Mouse (Mus musculus) neural tube, embryonic 10.5 days (tissue): ENCODE measurements around the gene Mgl2.

Experiments used
- DNase-seq: peaks from one replicate; pipeline ENCODE4 v3.0.0-alpha.2; 2017; ENCODE audit warnings: low spot score; ENCODE audit errors: extremely low spot score

Gene Mgl2

DNA sequence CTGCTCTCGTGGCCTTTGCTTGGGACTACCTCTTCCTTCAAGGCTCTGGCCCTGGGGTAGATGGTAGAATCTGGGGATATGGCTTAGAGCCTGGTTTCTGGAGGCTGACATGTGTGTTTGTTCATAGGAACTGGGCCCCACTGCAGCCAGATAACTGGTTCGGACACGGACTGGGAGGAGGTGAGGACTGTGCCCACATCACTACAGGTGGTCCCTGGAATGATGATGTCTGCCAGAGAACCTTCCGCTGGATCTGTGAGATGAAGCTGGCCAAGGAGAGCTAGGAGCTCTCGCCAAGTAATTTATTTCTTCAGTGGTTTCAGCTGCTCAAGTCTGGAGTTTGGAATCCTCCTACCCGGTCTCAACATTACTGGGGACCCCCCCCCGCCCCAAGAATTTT is 40.2 kb downstream of the Mgl2 start:
- DNase-seq: no peak

DNA sequence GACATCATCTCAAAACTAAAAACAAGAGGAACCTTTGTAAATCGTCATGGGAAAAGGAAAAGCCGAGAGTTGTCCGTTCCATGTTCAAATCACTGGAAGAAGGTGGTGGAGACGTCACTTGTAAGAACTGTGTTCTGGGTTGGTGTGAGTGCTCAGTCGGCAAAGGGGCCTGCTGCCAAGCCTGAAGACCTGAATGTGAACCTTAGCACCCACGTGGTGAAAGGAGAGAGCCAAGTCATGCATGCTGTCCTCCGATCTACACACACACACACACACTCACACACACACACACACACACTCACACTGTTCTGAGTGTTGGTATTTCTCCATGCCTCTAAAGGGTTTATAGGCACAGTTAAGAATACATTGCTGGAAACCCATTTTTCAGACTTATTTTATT is 41.1 kb downstream of the Mgl2 start:
- DNase-seq: no peak

DNA sequence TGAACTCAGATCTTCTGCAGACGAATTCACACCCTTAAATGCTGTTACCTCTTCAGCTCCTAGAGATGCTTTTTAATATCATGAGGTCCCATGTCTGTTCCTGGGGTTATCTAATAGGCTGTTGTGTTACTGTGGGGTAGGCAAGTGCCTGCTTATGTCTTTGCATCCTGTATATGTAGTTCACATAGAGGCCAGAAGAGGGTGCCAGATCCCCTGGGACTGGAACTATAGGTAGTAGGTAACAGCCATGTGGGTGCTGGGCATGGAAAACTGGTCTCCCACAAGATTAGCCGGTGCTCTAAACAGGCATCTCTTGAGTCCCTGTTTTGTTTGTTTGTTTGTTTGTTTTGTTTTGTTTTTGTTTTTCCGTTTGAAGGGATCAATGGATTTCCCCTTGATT is 41.7 kb downstream of the Mgl2 start:
- DNase-seq: no peak

DNA sequence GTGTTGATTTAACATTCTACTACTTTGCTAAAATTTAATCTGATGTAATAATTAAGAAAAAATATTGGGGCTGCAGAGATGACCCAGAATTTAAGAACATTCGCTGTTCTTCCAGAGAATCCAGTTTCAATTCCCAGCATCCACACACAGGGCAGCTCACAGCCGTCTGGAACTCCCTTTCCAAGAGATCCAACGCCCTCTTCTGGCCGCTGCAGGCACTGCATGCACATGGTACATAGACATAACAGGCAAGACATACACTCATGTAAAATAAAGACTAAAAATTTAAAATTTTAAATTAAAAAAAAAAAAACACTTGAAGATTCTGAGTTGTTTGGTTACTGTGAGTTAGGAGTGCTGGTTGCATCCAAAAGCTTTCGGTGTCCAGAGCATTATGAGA is 42.2 kb downstream of the Mgl2 start:
- DNase-seq: no peak

DNA sequence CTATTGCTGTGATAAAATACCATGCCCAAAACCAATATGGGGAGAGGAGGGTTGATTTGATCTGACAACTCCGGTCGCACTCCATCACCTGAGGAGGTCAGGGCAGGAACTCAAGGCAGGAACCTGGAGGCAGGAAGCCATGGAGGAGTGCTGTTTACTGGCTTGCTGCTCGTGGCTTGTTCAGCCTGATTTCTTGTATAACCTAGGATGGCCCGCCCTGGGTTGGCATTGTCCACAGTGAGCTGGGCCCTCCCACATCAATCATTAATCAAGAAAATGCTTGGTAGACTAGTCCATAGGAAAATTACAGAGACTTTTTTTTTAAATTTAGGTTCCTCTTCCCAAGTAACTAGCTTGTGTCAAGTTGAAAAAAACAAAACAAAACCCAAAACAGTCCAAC is 44.4 kb downstream of the Mgl2 start:
- no peak for DNase-seq

DNA sequence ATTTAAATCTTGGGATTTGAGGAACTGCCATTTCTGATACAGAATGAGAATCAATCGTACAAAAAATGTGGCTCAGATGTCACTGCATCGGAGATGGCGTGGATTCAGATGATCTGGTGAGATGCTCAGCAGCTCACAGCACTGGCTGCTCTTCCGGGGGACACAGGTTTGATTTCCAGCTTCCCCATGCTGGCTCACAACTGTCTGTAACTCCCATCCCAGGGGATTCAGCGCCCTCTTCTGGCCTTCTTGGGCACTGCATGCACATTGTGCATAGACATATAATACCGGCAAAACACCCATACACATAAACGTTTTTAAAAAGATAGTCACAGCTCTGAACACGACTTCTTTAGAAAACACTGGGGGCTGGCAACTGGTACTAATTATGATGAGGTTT is 47.5 kb downstream of the Mgl2 start:
- no peak for DNase-seq

DNA sequence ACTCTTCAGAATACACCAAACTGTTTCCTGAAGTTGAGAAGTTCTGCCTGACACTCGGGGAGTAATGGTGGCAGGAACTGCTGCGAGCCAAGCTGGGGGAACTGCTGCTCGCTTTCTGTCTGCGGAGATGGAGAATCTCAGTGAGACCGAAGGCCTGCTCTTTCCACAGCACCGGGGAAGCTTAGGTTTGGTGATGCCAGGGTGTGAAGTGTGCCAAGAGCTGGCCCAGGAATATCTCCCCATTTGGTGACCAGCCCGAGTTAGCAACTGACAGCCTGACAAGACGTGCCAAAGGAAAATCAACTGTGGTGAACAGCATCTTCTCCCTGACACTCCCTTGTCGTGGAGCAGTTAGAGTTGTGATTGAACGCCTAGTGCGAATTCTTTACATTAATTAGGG is 48.2 kb downstream of the Mgl2 start:
- no peak for DNase-seq

DNA sequence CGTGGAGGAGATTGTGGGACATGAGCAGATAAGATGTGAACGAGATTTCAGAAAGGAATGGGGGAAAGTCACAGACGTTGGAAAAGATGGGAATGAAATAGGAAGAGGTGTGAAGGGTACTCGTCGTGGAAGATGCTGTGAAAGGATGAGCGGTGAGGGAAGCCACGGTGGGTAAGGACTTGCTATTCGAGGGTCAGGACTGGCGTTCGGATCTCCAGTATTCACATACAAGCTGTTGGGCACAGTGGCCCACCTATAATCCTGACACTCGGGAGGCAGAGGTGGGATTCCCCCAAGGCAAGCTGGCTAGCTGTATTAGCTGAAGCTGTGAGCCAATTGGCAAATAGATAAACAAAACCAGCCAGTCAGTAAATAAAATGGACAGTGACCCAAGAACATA is 48.6 kb downstream of the Mgl2 start:
- DNase-seq: no peak

DNA sequence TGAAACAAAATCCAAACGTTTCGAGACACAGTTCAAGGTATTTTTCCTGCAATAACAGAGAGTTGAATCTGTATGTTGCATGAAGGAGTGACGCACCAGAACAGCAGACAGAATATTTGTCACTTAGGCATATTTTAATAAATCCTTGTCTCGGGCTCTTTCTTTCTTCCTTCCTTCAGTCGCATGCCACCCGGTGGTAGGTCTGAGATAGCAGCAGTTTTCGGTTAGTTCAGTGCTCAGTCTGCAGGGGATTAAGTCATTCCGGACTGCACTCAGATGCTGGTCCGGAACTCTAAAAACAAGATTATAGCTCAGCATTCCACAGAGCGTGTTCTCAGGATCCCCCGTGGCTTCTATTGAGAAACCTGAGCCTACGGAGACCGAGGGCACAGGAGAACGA is 49.3 kb downstream of the Mgl2 start:
- DNase-seq: no peak

DNA sequence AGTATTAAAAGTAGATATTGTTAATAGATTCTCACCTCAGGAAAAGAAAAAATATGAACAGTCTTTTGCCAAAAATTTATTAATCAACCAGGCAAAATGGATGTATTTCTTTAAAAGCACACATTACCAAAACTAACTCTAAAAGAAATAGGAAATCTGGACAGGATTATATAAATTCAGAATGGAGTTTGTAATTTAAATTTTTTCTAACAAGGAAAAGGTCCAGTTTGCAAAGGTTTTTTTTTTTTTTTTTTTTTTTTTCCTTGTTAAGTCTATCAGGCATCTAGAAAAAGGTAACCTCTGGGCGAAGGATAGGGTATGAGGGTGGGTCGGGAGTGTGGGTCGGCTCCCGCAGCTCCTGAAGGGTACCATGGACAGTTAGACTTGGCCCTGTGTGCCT is 50.4 kb downstream of the Mgl2 start:
- DNase-seq: no peak

DNA sequence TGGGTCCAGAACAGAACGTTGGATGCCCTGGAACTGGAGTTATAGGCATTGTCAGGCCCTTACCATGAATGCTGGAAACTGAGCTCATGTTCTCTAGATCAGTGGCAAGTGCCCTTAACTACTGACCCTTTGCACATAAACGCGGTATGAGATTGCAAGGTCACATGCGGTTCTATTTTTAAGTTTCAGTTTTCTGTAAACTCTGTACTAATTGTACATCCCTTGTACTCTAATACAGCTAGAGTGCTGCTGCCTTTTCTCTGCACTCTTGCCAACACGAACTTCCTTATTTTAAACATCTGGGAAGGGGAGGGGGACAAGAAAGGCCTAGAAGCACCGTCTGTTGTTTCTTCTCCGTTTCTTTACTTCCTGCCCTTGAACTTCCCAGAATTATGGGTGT is 55.0 kb downstream of the Mgl2 start:
- no peak for DNase-seq
